Mouse (Mus musculus) bone marrow, adult 2 months (tissue): ENCODE measurements around the gene Rgs3.

Experiments
- CTCF ChIP-seq: fragments of 200-500 bp; IDR thresholded peaks from 2 replicates; pipeline ENCODE4 v1.5.1; 2011; ENCODE audit warnings: low read length, control low read depth; ENCODE audit not compliant: control insufficient read depth, insufficient read depth
- POLR2A ChIP-seq: fragments of 200-500 bp; IDR thresholded peaks from 2 replicates; pipeline ENCODE4 v1.6.1; 2011; ENCODE audit warnings: low read depth, mild to moderate bottlenecking, control low read depth, low read length, borderline replicate concordance; ENCODE audit not compliant: control insufficient read depth

- TF ChIP-seq POLR2A (no peak), CTCF (no peak)
Observed at GRCm38 (mm10) chr4:62728471-62728870, 168.8 kb downstream of the Rgs3 start.
